Mouse (Mus musculus): Measurements from ENCODE around the gene Babam2. TPM values are rescaled to one million over a fixed set of nuclear protein-coding genes. Genes with fewer than 3 reads are reported as not detected.

The Babam2 gene
- total and polyA plus RNA-seq, 2 experiments from 2014 or later = 39.1 to 51.3 TPM

GRCm38 (mm10) chr5:31907959-31908358, 210.5 kb downstream of the Babam2 start:
- H3K9me3 ChIP-seq (replicated peaks; ENCODE audit: control insufficient read depth, low read length) = no peaks in the 10 kb centered on the region
- H3K36me3 ChIP-seq (replicated peaks; ENCODE audit: control insufficient read depth, insufficient read depth, low read length) = no peaks in the 10 kb centered on the region
- no peaks in the 10 kb centered on the region for H3K27me3 ChIP-seq (ENCODE audit: control insufficient read depth, insufficient read depth, low read length)
- no peak overlapping the region for H3K27ac ChIP-seq (ENCODE audit: low read depth)
- no peak overlapping the region for H3K9ac ChIP-seq (replicated peaks; ENCODE audit: low read depth, low read length)
- no peak overlapping the region for H3K4me3 ChIP-seq (ENCODE audit: low read depth, low read length)
- 74% methylated on average over 2 of the region's 2 CpGs for WGBS
- TF ChIP-seq EP300 (IDR thresholded peaks at IDR 0.05; ENCODE audit: low read depth) (no peak), CTCF (IDR thresholded peaks at IDR 0.05; ENCODE audit: low read depth) (no peak)
- DNase-seq (ENCODE audit: low spot score) (no peak), ATAC-seq (ENCODE audit: insufficient read depth, low read depth) (no peak)
- no peaks in the 10 kb centered on the region for H3K4me1 ChIP-seq (ENCODE audit: control insufficient read depth, insufficient read depth)
- no peak overlapping the region for H3K4me2 ChIP-seq (ENCODE audit: low read depth, low read length)

- no peak for ATAC-seq (ENCODE audit: insufficient read depth, low read depth)
- no peaks in the 10 kb centered on the region for H3K36me3 ChIP-seq (replicated peaks; ENCODE audit: control insufficient read depth, insufficient read depth, low read length)
- no peaks in the 10 kb centered on the region for H3K4me1 ChIP-seq (ENCODE audit: control insufficient read depth, insufficient read depth)
- no peak overlapping the region for H3K4me2 ChIP-seq (ENCODE audit: low read depth, low read length)
- WGBS = 91% methylated on average over 2 of the region's 2 CpGs
- H3K9ac ChIP-seq (replicated peaks; ENCODE audit: low read depth, low read length) = no peak overlapping the region
- TF ChIP-seq EP300 (IDR thresholded peaks at IDR 0.05; ENCODE audit: low read depth) (no peak), CTCF (IDR thresholded peaks at IDR 0.05; ENCODE audit: low read depth) (no peak)
- DNase-seq (ENCODE audit: low spot score) = no peak
- H3K27me3 ChIP-seq (ENCODE audit: control insufficient read depth, insufficient read depth, low read length) = no peaks in the 10 kb centered on the region
- no peak overlapping the region for H3K27ac ChIP-seq (ENCODE audit: low read depth)
- no peaks in the 10 kb centered on the region for H3K9me3 ChIP-seq (replicated peaks; ENCODE audit: control insufficient read depth, low read length)
- no peak overlapping the region for H3K4me3 ChIP-seq (ENCODE audit: low read depth, low read length)
Measured at GRCm38 (mm10) chr5:31908818-31909217, 211.3 kb downstream of the Babam2 start.

- ATAC-seq (ENCODE audit: insufficient read depth, low read depth) (no peak), DNase-seq (ENCODE audit: low spot score) (peak; percentile 37)
- WGBS = 69% methylated on average over 7 of the region's 7 CpGs
- Histone ChIP-seq H3K27ac (ENCODE audit: low read depth) (no peak overlapping the region), H3K9ac (replicated peaks; ENCODE audit: low read depth, low read length) (no peak overlapping the region), H3K36me3 (replicated peaks; ENCODE audit: control insufficient read depth, insufficient read depth, low read length) (no peaks in the 10 kb centered on the region), H3K4me2 (ENCODE audit: low read depth, low read length) (no peak overlapping the region), H3K9me3 (replicated peaks; ENCODE audit: control insufficient read depth, low read length) (no peaks in the 10 kb centered on the region), H3K4me1 (ENCODE audit: control insufficient read depth, insufficient read depth) (peaks cover 3% of the 10 kb centered on the region; the same call in 1 of the 2 replicates), H3K27me3 (ENCODE audit: control insufficient read depth, insufficient read depth, low read length) (no peaks in the 10 kb centered on the region), H3K4me3 (ENCODE audit: low read depth, low read length) (no peak overlapping the region)
- no peak for TF ChIP-seq EP300 (IDR thresholded peaks at IDR 0.05; ENCODE audit: low read depth)
- TF ChIP-seq CTCF (IDR thresholded peaks at IDR 0.05; ENCODE audit: low read depth) = no peak
Measured at GRCm38 (mm10) chr5:31916241-31916640, 218.8 kb downstream of the Babam2 start.

- TF ChIP-seq CTCF (IDR thresholded peaks at IDR 0.05; ENCODE audit: low read depth) (no peak), EP300 (IDR thresholded peaks at IDR 0.05; ENCODE audit: low read depth) (no peak)
- H3K9me3 ChIP-seq (replicated peaks; ENCODE audit: control insufficient read depth, low read length) = no peaks in the 10 kb centered on the region
- no peaks in the 10 kb centered on the region for H3K36me3 ChIP-seq (replicated peaks; ENCODE audit: control insufficient read depth, insufficient read depth, low read length)
- no peak overlapping the region for H3K27ac ChIP-seq (ENCODE audit: low read depth)
- H3K27me3 ChIP-seq (ENCODE audit: control insufficient read depth, insufficient read depth, low read length) = no peaks in the 10 kb centered on the region
- H3K4me2 ChIP-seq (ENCODE audit: low read depth, low read length) = no peak overlapping the region
- no peak overlapping the region for H3K9ac ChIP-seq (replicated peaks; ENCODE audit: low read depth, low read length)
- ATAC-seq (ENCODE audit: insufficient read depth, low read depth) = no peak
- no peak overlapping the region for H3K4me3 ChIP-seq (ENCODE audit: low read depth, low read length)
- no peak for DNase-seq (ENCODE audit: low spot score)
- WGBS = 85% methylated on average over 4 of the region's 4 CpGs
- H3K4me1 ChIP-seq (ENCODE audit: control insufficient read depth, insufficient read depth) = peaks cover 3% of the 10 kb centered on the region; the same call in 1 of the 2 replicates
Measured at GRCm38 (mm10) chr5:31918566-31918965, 221.1 kb downstream of the Babam2 start.

GRCm38 (mm10) chr5:31920129-31920528, 222.6 kb downstream of the Babam2 start:
- no peak for TF ChIP-seq CTCF (IDR thresholded peaks at IDR 0.05; ENCODE audit: low read depth)
- no peak for TF ChIP-seq EP300 (IDR thresholded peaks at IDR 0.05; ENCODE audit: low read depth)
- Histone ChIP-seq H3K27ac (ENCODE audit: low read depth) (no peak overlapping the region), H3K4me1 (ENCODE audit: control insufficient read depth, insufficient read depth) (peaks cover 3% of the 10 kb centered on the region; the same call in 1 of the 2 replicates), H3K4me2 (ENCODE audit: low read depth, low read length) (no peak overlapping the region), H3K9ac (replicated peaks; ENCODE audit: low read depth, low read length) (no peak overlapping the region), H3K36me3 (replicated peaks; ENCODE audit: control insufficient read depth, insufficient read depth, low read length) (no peaks in the 10 kb centered on the region), H3K9me3 (replicated peaks; ENCODE audit: control insufficient read depth, low read length) (no peaks in the 10 kb centered on the region), H3K27me3 (ENCODE audit: control insufficient read depth, insufficient read depth, low read length) (no peaks in the 10 kb centered on the region), H3K4me3 (ENCODE audit: low read depth, low read length) (no peak overlapping the region)
- ATAC-seq (ENCODE audit: insufficient read depth, low read depth) (no peak), DNase-seq (ENCODE audit: low spot score) (no peak)

GRCm38 (mm10) chr5:31920890-31921289, 223.4 kb downstream of the Babam2 start:
- Histone ChIP-seq H3K36me3 (replicated peaks; ENCODE audit: control insufficient read depth, insufficient read depth, low read length) (no peaks in the 10 kb centered on the region), H3K9me3 (replicated peaks; ENCODE audit: control insufficient read depth, low read length) (no peaks in the 10 kb centered on the region), H3K27ac (ENCODE audit: low read depth) (no peak overlapping the region), H3K4me1 (ENCODE audit: control insufficient read depth, insufficient read depth) (peaks cover 3% of the 10 kb centered on the region; the same call in 1 of the 2 replicates), H3K9ac (replicated peaks; ENCODE audit: low read depth, low read length) (no peak overlapping the region), H3K4me3 (ENCODE audit: low read depth, low read length) (no peak overlapping the region), H3K27me3 (ENCODE audit: control insufficient read depth, insufficient read depth, low read length) (no peaks in the 10 kb centered on the region), H3K4me2 (ENCODE audit: low read depth, low read length) (no peak overlapping the region)
- no peak for DNase-seq (ENCODE audit: low spot score)
- TF ChIP-seq CTCF (IDR thresholded peaks at IDR 0.05; ENCODE audit: low read depth) = no peak
- no peak for TF ChIP-seq EP300 (IDR thresholded peaks at IDR 0.05; ENCODE audit: low read depth)
- ATAC-seq (ENCODE audit: insufficient read depth, low read depth) = no peak
- 63% methylated on average over 1 of the region's 1 CpGs for WGBS
